Comparison of ENCODE assay signal across 22 mouse cellular contexts in genomic region chr19:25641786-25642185, GRCm38 (mm10). TPM values are rescaled to one million over a fixed set of nuclear protein-coding genes. Genes with fewer than 3 reads are reported as not detected.
A peak's percentile ranks its signal among the peaks of the same experiment; 100 is the strongest.
DNase-seq lines count a peak whose midpoint lies in the region; ATAC-seq lines count a peak whose summit lies in the region.
"Had no signal": no experiment of that assay in that cellular context is flagged by ENCODE, and none has a peak within 500 bp of the region (broad histone marks: within the 10 kb centered on the region; RNA-seq: fewer than 3 reads in every experiment).

No protein-coding gene starts in this region.

- ATAC-seq in midbrain, embryonic 11.5 days (ENCODE audit: low FRiP score): no peak
- ATAC-seq in midbrain, embryonic 13.5 days: no peak
- ATAC-seq: activated CD4-positive, CD25-positive, alpha-beta regulatory T cell, adult 4 months; CD4-positive, CD25-positive, alpha-beta regulatory T cell, adult 4 months; Patski had no signal

- H3K27me3 ChIP-seq in midbrain, embryonic 11.5 days (ENCODE audit: control insufficient read depth, insufficient read depth, low read length): no peaks in the 10 kb centered on the region
- no peaks in the 10 kb centered on the region for H3K27me3 ChIP-seq in midbrain, embryonic 13.5 days
- H3K27me3 ChIP-seq: CH12.LX had no signal

- H3K4me3 ChIP-seq in midbrain, embryonic 11.5 days (ENCODE audit: low read depth, low read length): no peak overlapping the region
- no peak overlapping the region for H3K4me3 ChIP-seq in midbrain, embryonic 13.5 days (replicated peaks)

- peaks cover 6% of the 10 kb centered on the region for H3K4me1 ChIP-seq in midbrain, embryonic 11.5 days (ENCODE audit: control insufficient read depth, insufficient read depth, low read length)
- H3K4me1 ChIP-seq in midbrain, embryonic 13.5 days (replicated peaks): peaks cover 6% of the 10 kb centered on the region; the same call in 1 of the 2 replicates

- no peaks in the 10 kb centered on the region for H3K36me3 ChIP-seq in midbrain, embryonic 11.5 days (ENCODE audit: control insufficient read depth, insufficient read depth, low read length)
- no peaks in the 10 kb centered on the region for H3K36me3 ChIP-seq in midbrain, embryonic 13.5 days
- H3K36me3 ChIP-seq: G1E had no signal

- peak; percentile 53 for DNase-seq in heart, adult 11 months
- DNase-seq in heart, postnatal 25 days (ENCODE audit: low spot score): no peak
- peak; percentile 61 for DNase-seq in midbrain, embryonic 11.5 days (ENCODE audit: low spot score, missing footprints)
- DNase-seq: adrenal gland, adult 2 months; adrenal gland, adult 8-10 months; adrenal gland, postnatal 10 days; adrenal gland, postnatal 14 days; adrenal gland, postnatal 25 days; adrenal gland, postnatal 36 days; B cell, adult 2 months; cerebellum, adult 11 months; cerebellum, adult 11-12 months; cerebellum, adult 18-20 months had no signal

- H3K9me3 ChIP-seq in midbrain, embryonic 11.5 days (ENCODE audit: control insufficient read depth, low read length): no peaks in the 10 kb centered on the region; the same call in 1 of the 2 replicates
- H3K9me3 ChIP-seq in midbrain, embryonic 13.5 days: no peaks in the 10 kb centered on the region

- H3K27ac ChIP-seq in midbrain, embryonic 11.5 days (ENCODE audit: low read depth, low read length): no peak overlapping the region
- no peak overlapping the region for H3K27ac ChIP-seq in midbrain, embryonic 13.5 days

- H3K4me2 ChIP-seq in midbrain, embryonic 11.5 days: no peak overlapping the region
- H3K4me2 ChIP-seq in midbrain, embryonic 13.5 days (replicated peaks): no peak overlapping the region

- WGBS in midbrain, embryonic 11.5 days: 91% methylated on average over 6 of the region's 6 CpGs
- 90% methylated on average over 6 of the region's 6 CpGs for WGBS in midbrain, embryonic 13.5 days

- no peak overlapping the region for H3K9ac ChIP-seq in midbrain, embryonic 11.5 days (ENCODE audit: low read length)
- H3K9ac ChIP-seq in midbrain, embryonic 13.5 days (replicated peaks): no peak overlapping the region

- intact Hi-C loops in heart, postnatal 25 days (cut with DNase I): no loop called here

RNA-seq across cellular contexts. Expression of gene Dmrt2, which starts 30.4 kb away (rescaled TPM):
- total RNA-seq in heart, postnatal 25 days (2021): under 1 TPM; 0.14 to 0.18 TPM
- 0.20 TPM in 1 of 2 replicates, not detected in the other for polyA plus RNA-seq in midbrain, embryonic 11.5 days (2014; fragmentation: Nextera tagmentation; extraction: Ambion mirVana)
- polyA plus RNA-seq in midbrain, embryonic 13.5 days (2015; fragmentation: Nextera tagmentation; extraction: Ambion mirVana): 0.19 TPM in 1 of 2 replicates, not detected in the other
- total RNA-seq: CH12.LX, G1E, MEL had no signal
- polyA plus RNA-seq: activated CD4-positive, CD25-positive, alpha-beta regulatory T cell, adult 4 months; CD4-positive, CD25-positive, alpha-beta regulatory T cell, adult 4 months; G1E; Patski had no signal

RNA-seq across cellular contexts. Expression of gene Dmrt3, which starts 31.7 kb away (rescaled TPM):
- not detected for total RNA-seq in heart, postnatal 25 days (2021)
- polyA plus RNA-seq in midbrain, embryonic 11.5 days (2014; fragmentation: Nextera tagmentation; extraction: Ambion mirVana): 0.43 and 1.3 TPM in 2 replicates
- polyA plus RNA-seq in midbrain, embryonic 13.5 days (2015; fragmentation: Nextera tagmentation; extraction: Ambion mirVana): 0.48 and 1.5 TPM in 2 replicates
- total RNA-seq: adrenal gland, adult 18-20 months; adrenal gland, adult 2 months; adrenal gland, adult 8-10 months; adrenal gland, postnatal 10 days; adrenal gland, postnatal 14 days; adrenal gland, postnatal 25 days; adrenal gland, postnatal 36 days; adrenal gland, postnatal 4 days; CH12.LX; MEL had no signal
- polyA plus RNA-seq: activated CD4-positive, CD25-positive, alpha-beta regulatory T cell, adult 4 months; adrenal gland, adult 2 months; CD4-positive, CD25-positive, alpha-beta regulatory T cell, adult 4 months; G1E; Patski had no signal
